Mouse (Mus musculus) right cerebral cortex, postnatal 4 days (tissue): Measurements from ENCODE around the gene Pi16.
"Not testable (repeated sequence)": the region's sequence is repeated elsewhere in the genome, so short reads cannot be mapped to it uniquely, and the experiment has no call there.

Experiments used
- DNase-seq: peaks from one replicate; pipeline ENCODE4 v3.0.0-alpha.2; 2022

The Pi16 gene

GRCm38 (mm10) chr17:29332186-29332685, 14.8 kb downstream of the Pi16 start:
- DNase-seq, result no peak

GRCm38 (mm10) chr17:29336266-29336990, 18.9 kb downstream of the Pi16 start:
- DNase-seq, result no peak

GRCm38 (mm10) chr17:29337979-29338823, 20.7 kb downstream of the Pi16 start:
- peak; percentile 52 for DNase-seq

- no peak for DNase-seq
Observed at GRCm38 (mm10) chr17:29339170-29339768, 21.8 kb downstream of the Pi16 start.

GRCm38 (mm10) chr17:29340406-29341261, 23.2 kb downstream of the Pi16 start:
- no peak for DNase-seq

GRCm38 (mm10) chr17:29341591-29342003, 24.1 kb downstream of the Pi16 start:
- no peak for DNase-seq

- no peak for DNase-seq
Observed at GRCm38 (mm10) chr17:29342010-29342910, 24.8 kb downstream of the Pi16 start.

GRCm38 (mm10) chr17:29343241-29343640, 25.8 kb downstream of the Pi16 start:
- no peak for DNase-seq

GRCm38 (mm10) chr17:29345272-29345671, 27.8 kb downstream of the Pi16 start:
- no peak for DNase-seq

GRCm38 (mm10) chr17:29346496-29347125, 29.1 kb downstream of the Pi16 start:
- peak; percentile 57 for DNase-seq

- DNase-seq, result peak; percentile 65
Observed at GRCm38 (mm10) chr17:29347126-29347644, 29.7 kb downstream of the Pi16 start.

- peak; percentile 93 for DNase-seq
Observed at GRCm38 (mm10) chr17:29347645-29348256, 30.3 kb downstream of the Pi16 start, which contains the start of gene Mtch1. Gene Mtch1 (minus strand): TSS chr17:29347934.

GRCm38 (mm10) chr17:29348996-29349395, 31.5 kb downstream of the Pi16 start:
- DNase-seq, result no peak

GRCm38 (mm10) chr17:29351056-29351455, 33.6 kb downstream of the Pi16 start:
- DNase-seq, result not testable (repeated sequence)

- no peak for DNase-seq
Observed at GRCm38 (mm10) chr17:29355461-29355840, 38.0 kb downstream of the Pi16 start.

GRCm38 (mm10) chr17:29355841-29356478, 38.5 kb downstream of the Pi16 start:
- peak; percentile 60 for DNase-seq

- peak; percentile 64 for DNase-seq
Observed at GRCm38 (mm10) chr17:29356479-29356856, 39.0 kb downstream of the Pi16 start.

- no peak for DNase-seq
Observed at GRCm38 (mm10) chr17:29356882-29357281, 39.4 kb downstream of the Pi16 start.

GRCm38 (mm10) chr17:29358928-29359327, 41.4 kb downstream of the Pi16 start:
- DNase-seq, result no peak
